Mouse (Mus musculus): ENCODE measurements around the gene Noc3l.
A peak's percentile ranks its signal among the peaks of the same experiment; 100 is the strongest.

DNA sequence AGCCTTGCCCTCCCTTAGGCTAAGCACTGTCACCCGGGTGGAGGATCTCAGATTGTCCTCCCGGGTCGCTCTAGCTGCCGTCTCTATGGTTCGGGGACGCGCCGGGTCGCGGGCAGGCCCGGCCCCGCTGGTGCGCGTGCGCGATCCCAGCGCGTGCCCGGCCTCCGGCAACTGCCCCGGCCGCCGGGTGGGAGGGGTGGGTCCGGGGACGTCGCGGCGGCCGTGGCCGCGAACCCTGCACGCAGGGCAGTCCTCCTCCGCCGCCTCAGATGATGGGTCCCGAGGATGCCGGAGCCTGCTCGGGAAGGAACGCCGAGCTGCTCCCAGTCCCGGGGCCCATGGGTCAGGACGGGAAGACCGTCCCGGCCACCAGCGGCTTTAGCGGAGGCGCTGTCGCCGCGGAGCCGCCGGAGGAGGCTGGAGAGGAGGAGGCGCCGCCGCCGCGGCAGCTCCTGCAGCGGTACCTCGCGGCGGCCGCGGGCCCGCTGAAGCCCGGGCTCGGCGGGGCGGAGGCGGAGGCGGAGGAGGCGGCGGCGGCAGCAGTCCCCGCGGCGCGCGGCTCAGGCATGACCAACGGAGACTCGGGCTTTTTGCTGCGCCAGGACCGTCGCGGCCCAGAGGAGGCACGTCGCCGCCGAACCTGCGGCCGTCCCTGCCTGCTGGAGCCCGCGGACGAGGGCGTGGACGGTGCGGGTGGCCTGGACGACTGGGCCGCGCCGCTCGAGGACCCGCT is 17.6 kb upstream of the Noc3l start, which contains the start of gene Tbc1d12:
- peak; percentile 25; the same call in 1 of the 2 replicates for TF ChIP-seq CTCF (IDR thresholded peaks at IDR 0.05; ENCODE audit: low read depth)
- 0 out of 2 replicates have a peak, but pooled peaks have one; percentile 21 for TF ChIP-seq EP300 (IDR thresholded peaks at IDR 0.05; ENCODE audit: low read depth)

Measured in liver, postnatal 0 days (tissue).